Mouse (Mus musculus): ENCODE results near the gene Slc5a11. TPM values are rescaled to one million over a fixed set of nuclear protein-coding genes. Genes with fewer than 3 reads are reported as not detected.

The Slc5a11 gene
- polyA plus RNA-seq, 1 experiment, result not detected

DNA sequence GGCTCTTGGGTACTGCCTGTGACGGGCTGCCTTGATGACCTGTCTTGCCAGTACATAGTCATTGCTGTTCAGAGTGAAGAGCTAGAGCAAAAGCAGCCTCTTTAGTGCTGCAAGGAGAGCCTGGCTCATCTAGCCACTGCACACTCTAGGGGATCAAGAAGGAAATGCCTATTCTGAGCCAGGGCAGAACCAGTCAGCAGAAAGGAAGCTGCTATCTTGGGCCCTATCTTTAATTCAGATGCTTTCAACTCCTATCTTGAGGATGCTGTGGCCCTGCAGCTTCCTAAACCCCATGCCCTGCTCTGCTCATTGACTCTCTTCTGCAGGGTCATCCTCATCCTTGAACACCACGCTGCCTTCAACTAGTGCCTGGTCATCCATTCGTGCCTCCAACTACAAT, 26.1 kb upstream of the Slc5a11 start:
- WGBS, result 84% methylated on average over 3 of the region's 3 CpGs
- H3K27ac ChIP-seq (ENCODE audit: insufficient read depth, low read depth, low read length), result no peak overlapping the region
- H3K4me1 ChIP-seq (ENCODE audit: control insufficient read depth, insufficient read depth, low read length), result peaks cover 6% of the 10 kb centered on the region
- TF ChIP-seq POLR2A (IDR thresholded peaks at IDR 0.05; ENCODE audit: insufficient read depth, low read depth, low read length), result no peak
- TF ChIP-seq CTCF (IDR thresholded peaks at IDR 0.05; ENCODE audit: insufficient read depth, low read depth, low read length), result no peak
- no peak overlapping the region for H3K4me3 ChIP-seq (ENCODE audit: insufficient read depth, low read depth, low read length)

DNA sequence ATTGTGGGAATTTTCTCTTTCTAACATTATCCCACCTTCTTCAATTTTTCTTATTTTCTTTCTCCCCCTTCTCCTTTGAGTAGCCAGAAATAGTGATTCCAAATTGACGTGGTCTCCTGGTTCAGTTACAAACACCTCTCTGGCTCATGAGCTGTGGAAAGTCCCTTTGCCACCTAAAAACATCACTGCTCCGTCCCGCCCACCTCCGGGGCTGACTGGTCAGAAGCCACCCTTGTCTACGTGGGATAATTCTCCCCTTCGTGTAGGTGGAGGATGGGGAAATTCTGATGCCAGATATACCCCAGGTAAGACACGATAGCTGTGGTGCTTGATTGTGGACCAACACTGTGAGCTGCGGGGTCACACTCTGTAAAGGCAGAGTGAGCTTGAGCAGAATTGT, 24.8 kb upstream of the Slc5a11 start:
- no peak overlapping the region for H3K27ac ChIP-seq (ENCODE audit: insufficient read depth, low read depth, low read length)
- H3K4me1 ChIP-seq (ENCODE audit: control insufficient read depth, insufficient read depth, low read length), result peaks cover 6% of the 10 kb centered on the region
- no peak overlapping the region for H3K4me3 ChIP-seq (ENCODE audit: insufficient read depth, low read depth, low read length)
- 91% methylated on average over 8 of the region's 8 CpGs for WGBS
- no peak for TF ChIP-seq CTCF (IDR thresholded peaks at IDR 0.05; ENCODE audit: insufficient read depth, low read depth, low read length)
- no peak for TF ChIP-seq POLR2A (IDR thresholded peaks at IDR 0.05; ENCODE audit: insufficient read depth, low read depth, low read length)

DNA sequence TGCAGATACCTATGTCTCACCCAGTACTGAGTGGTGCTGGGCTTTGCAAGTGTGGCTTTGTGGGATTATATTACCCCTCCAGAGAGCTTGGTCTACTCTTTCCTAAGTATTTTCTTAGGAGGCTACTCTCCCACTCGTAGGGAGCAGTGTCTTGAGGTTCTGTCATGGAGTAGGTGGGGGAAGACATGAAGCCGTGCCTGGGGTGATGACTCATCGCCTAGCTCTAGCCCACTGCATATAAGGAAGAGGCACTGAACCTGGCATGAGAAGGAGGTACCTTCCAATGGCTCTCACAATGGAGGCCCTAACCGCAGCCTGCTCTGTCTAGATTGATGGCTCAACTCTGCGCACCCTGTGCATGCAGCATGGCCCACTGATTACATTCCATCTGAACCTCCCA, 22.8 kb upstream of the Slc5a11 start:
- TF ChIP-seq CTCF (IDR thresholded peaks at IDR 0.05; ENCODE audit: insufficient read depth, low read depth, low read length), result no peak
- no peak for TF ChIP-seq POLR2A (IDR thresholded peaks at IDR 0.05; ENCODE audit: insufficient read depth, low read depth, low read length)
- Histone ChIP-seq H3K27ac (ENCODE audit: insufficient read depth, low read depth, low read length) (no peak overlapping the region; the same call in 1 of the 2 replicates), H3K4me1 (ENCODE audit: control insufficient read depth, insufficient read depth, low read length) (peaks cover 6% of the 10 kb centered on the region), H3K4me3 (ENCODE audit: insufficient read depth, low read depth, low read length) (no peak overlapping the region)
- 43% methylated on average over 5 of the region's 5 CpGs for WGBS

DNA sequence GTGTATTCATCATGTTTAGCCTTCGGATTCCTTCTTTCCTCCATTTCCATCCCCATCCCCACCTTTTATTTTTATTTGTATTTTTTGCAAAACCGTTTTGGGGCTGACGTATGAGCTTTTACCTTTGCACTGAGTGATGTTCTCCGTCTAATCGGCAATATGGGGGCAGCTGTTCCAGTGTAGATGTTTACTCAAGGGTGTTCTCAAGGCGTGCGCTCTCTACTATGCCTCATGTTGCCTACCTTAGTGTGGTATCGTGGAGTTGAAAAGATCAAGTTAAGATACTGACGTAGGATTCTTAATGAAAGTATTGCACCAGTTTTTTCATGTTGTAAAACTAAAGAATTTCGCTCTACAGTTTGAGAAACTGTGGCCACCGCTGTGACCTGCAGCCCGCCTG, 21.4 kb upstream of the Slc5a11 start:
- WGBS, result 94% methylated on average over 12 of the region's 12 CpGs
- Histone ChIP-seq H3K4me3 (ENCODE audit: insufficient read depth, low read depth, low read length) (no peak overlapping the region), H3K4me1 (ENCODE audit: control insufficient read depth, insufficient read depth, low read length) (peaks cover 6% of the 10 kb centered on the region), H3K27ac (ENCODE audit: insufficient read depth, low read depth, low read length) (no peak overlapping the region)
- no peak for TF ChIP-seq CTCF (IDR thresholded peaks at IDR 0.05; ENCODE audit: insufficient read depth, low read depth, low read length)
- TF ChIP-seq POLR2A (IDR thresholded peaks at IDR 0.05; ENCODE audit: insufficient read depth, low read depth, low read length), result no peak

DNA sequence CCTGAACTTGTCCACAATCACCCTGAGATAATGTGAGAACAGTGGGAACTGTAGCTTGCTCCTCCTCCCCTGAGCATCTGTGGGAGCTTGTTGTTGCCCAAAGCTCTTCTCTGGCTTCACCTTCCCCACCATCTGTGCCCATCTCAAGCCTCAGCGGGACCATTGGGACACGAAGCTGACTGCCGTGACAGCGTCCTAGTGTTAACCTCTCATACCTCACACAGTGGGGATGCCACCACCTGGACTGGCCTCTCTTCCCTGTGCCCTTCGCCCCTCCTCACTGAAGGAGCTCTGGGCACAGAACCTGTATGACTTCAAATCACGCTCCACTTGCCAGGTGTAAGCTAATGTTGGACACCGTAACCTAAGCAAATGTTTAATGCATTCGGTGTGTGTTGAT, 19.9 kb upstream of the Slc5a11 start:
- Histone ChIP-seq H3K4me3 (ENCODE audit: insufficient read depth, low read depth, low read length) (no peak overlapping the region), H3K4me1 (ENCODE audit: control insufficient read depth, insufficient read depth, low read length) (peaks cover 6% of the 10 kb centered on the region), H3K27ac (ENCODE audit: insufficient read depth, low read depth, low read length) (no peak overlapping the region)
- TF ChIP-seq CTCF (IDR thresholded peaks at IDR 0.05; ENCODE audit: insufficient read depth, low read depth, low read length) (no peak), POLR2A (IDR thresholded peaks at IDR 0.05; ENCODE audit: insufficient read depth, low read depth, low read length) (no peak)
- 92% methylated on average over 8 of the region's 8 CpGs for WGBS

DNA sequence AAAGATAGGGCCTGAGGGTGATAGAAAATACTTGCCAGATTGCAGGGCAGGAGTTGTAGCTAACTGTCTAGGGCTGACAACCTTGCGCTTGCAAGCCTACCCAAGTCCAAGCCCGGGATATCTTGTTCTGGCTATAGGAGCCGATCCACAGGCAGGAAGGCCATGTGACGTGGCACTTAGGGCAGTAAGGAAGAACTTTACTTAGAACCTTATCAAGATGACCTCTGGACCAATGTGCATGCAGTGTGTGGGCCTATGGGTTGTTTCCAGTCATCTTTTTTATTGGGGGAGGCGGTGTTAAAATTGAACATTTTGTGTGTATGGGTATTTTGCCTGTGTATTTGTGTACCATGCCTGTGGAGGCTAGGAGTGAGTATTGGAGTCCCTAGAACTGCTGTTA, 18.1 kb upstream of the Slc5a11 start:
- Histone ChIP-seq H3K4me3 (ENCODE audit: insufficient read depth, low read depth, low read length) (no peak overlapping the region), H3K4me1 (ENCODE audit: control insufficient read depth, insufficient read depth, low read length) (peaks cover 5% of the 10 kb centered on the region), H3K27ac (ENCODE audit: insufficient read depth, low read depth, low read length) (no peak overlapping the region)
- 94% methylated on average over 5 of the region's 5 CpGs for WGBS
- TF ChIP-seq CTCF (IDR thresholded peaks at IDR 0.05; ENCODE audit: insufficient read depth, low read depth, low read length), result no peak
- no peak for TF ChIP-seq POLR2A (IDR thresholded peaks at IDR 0.05; ENCODE audit: insufficient read depth, low read depth, low read length)

DNA sequence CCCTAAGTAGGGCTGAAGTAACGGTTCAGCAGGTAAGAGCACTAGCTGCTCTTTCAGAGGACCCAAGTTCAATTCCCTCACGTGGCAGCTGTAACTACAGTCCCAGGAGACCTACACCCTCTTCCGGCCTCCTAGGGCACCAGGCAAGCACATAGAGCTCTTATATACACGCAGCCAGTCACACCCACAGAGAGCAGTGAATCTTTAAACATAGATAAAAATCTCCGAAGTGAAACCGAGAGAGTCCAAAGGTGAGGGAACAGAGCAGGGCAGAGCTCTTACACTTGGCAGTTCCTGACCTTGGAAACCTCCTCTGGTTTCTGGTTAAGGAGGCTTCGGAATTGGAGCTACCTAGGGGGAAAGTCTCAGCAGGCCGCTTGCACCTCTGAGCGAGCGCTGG, 15.9 kb upstream of the Slc5a11 start:
- no peak overlapping the region for H3K27ac ChIP-seq (ENCODE audit: insufficient read depth, low read depth, low read length)
- H3K4me1 ChIP-seq (ENCODE audit: control insufficient read depth, insufficient read depth, low read length), result no peaks in the 10 kb centered on the region
- TF ChIP-seq CTCF (IDR thresholded peaks at IDR 0.05; ENCODE audit: insufficient read depth, low read depth, low read length) (no peak), POLR2A (IDR thresholded peaks at IDR 0.05; ENCODE audit: insufficient read depth, low read depth, low read length) (no peak)
- WGBS, result 85% methylated on average over 10 of the region's 10 CpGs
- no peak overlapping the region for H3K4me3 ChIP-seq (ENCODE audit: insufficient read depth, low read depth, low read length)

DNA sequence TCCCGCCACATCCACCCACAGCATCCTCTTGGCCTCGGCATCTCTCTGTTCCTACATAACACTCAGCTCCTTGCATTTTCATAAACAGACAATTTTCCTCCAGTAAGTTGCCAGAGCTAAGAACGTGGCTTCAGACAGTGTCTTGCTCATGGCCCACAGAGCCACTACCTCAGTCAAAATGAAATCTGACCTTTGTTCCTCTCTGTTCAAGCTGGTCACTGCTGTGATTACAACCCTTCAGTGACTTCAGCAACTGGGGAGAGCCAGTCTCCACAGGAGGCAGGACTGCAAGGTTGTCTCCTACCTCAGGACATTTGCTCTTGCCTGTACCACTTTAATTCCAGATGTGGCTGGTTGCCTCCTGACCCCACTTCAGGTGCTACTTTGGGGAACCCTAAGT, 15.4 kb upstream of the Slc5a11 start:
- no peak overlapping the region for H3K4me3 ChIP-seq (ENCODE audit: insufficient read depth, low read depth, low read length)
- H3K4me1 ChIP-seq (ENCODE audit: control insufficient read depth, insufficient read depth, low read length), result no peaks in the 10 kb centered on the region
- 79% methylated on average over 3 of the region's 3 CpGs for WGBS
- H3K27ac ChIP-seq (ENCODE audit: insufficient read depth, low read depth, low read length), result no peak overlapping the region
- TF ChIP-seq CTCF (IDR thresholded peaks at IDR 0.05; ENCODE audit: insufficient read depth, low read depth, low read length) (no peak), POLR2A (IDR thresholded peaks at IDR 0.05; ENCODE audit: insufficient read depth, low read depth, low read length) (no peak)

DNA sequence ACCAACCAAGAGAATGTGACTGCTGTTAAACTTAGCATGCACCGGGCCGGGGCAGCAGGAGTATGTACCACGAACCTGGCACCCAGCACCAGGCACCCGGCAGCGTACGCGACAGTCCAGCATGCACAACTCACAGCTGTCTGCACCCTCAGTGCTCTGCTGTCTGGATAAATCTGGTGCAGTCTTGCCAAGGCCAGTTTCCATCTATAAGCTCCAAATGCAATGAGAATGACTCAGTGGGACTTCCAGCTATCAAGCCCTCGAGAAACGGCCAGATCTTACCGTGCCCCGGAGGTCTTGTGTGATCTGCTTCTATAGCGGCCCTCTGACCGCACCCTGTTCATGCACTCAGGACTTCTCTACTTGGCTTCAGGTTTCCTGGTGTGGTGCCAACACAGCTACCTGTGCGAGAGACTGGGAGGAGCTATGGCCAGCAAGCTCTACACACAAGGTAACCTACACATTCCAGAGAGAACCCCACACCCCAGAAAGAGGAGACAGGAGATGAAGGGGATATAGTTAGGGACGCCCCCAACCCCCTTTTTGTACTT, 14.8 kb upstream of the Slc5a11 start:
- TF ChIP-seq CTCF (IDR thresholded peaks at IDR 0.05; ENCODE audit: insufficient read depth, low read depth, low read length) (no peak), POLR2A (IDR thresholded peaks at IDR 0.05; ENCODE audit: insufficient read depth, low read depth, low read length) (no peak)
- Histone ChIP-seq H3K4me1 (ENCODE audit: control insufficient read depth, insufficient read depth, low read length) (no peaks in the 10 kb centered on the region), H3K27ac (ENCODE audit: insufficient read depth, low read depth, low read length) (no peak overlapping the region), H3K4me3 (ENCODE audit: insufficient read depth, low read depth, low read length) (no peak overlapping the region)
- 91% methylated on average over 15 of the region's 15 CpGs for WGBS

DNA sequence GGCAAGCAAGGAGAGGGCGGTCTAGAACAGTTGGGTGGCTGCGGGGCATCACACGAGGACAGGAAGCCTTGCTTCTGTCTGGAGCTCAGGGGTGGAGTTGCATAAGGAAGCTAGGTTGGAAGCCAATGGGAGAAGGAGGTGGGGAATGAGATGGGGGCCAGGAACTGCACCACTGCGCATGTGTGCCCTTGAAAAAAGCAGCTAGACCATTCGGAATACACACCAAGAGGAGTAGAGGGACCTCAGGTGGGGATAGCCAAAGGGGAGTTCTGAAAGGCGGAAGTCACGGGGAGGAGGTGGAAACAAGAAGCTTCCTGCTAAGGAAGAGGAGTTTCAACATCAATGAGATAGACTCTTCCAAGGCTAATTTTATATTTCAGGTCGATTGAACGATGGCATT, 13.9 kb upstream of the Slc5a11 start:
- H3K27ac ChIP-seq (ENCODE audit: insufficient read depth, low read depth, low read length), result no peak overlapping the region
- TF ChIP-seq CTCF (IDR thresholded peaks at IDR 0.05; ENCODE audit: insufficient read depth, low read depth, low read length) (no peak), POLR2A (IDR thresholded peaks at IDR 0.05; ENCODE audit: insufficient read depth, low read depth, low read length) (no peak)
- no peak overlapping the region for H3K4me3 ChIP-seq (ENCODE audit: insufficient read depth, low read depth, low read length)
- peaks cover 2% of the 10 kb centered on the region; the same call in 1 of the 2 replicates for H3K4me1 ChIP-seq (ENCODE audit: control insufficient read depth, insufficient read depth, low read length)
- WGBS, result 65% methylated on average over 9 of the region's 9 CpGs

Measured in olfactory bulb, adult 2 months (tissue).